8 mouse cellular contexts compared by ENCODE assay signal in the genomic region with DNA sequence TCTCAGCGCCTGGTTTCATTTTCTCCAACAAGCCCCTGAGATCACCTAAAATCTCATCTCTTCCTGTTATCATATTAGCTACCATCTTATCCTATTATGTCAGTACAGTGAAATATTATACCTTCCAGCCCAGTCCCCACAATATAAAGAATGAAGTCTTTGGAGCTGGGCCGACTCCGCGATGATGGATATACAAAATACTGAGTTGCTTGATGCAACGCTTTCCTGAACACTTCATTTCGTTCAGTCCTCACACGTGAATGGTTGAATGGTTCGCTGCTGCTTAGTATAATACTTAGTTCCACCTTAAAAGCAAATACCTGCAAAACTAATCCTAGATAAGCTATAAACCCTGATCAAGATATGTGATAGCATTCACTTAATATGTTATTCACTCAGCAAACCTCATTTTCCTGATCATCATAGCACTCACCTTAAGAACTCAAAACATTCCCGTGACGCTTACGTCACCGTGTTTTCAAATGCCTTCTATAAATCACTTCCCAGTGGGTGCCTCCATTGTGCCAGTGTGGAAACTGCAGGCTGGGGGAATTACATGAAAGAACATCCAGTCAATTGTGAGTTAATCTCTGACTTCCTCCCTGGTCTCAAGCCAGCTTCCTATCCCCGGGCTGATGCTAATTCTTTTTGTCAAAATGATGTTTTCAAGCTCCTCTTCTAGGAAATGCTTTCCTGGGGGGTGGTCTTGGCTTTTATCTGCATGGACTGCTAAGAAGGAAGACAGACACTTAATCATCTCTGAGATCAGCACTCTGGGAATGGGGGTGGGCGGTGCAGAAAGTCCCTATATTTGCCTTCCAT. TPM values are rescaled to one million over a fixed set of nuclear protein-coding genes. Genes with fewer than 3 reads are reported as not detected.
DNase-seq lines count a peak whose midpoint lies in the region; ATAC-seq and TF ChIP-seq lines count a peak whose summit lies in the region.

A gene (minus strand): TSS at position 466 of the 822 bp plus-strand sequence.

- H3K27me3 ChIP-seq in spleen, adult 2 months (ENCODE audit: control insufficient read depth, insufficient read depth, low read length), result no peaks in the 10 kb centered on the region
- no peaks in the 10 kb centered on the region for H3K27me3 ChIP-seq in embryonic facial prominence, embryonic 10.5 days (replicated peaks; ENCODE audit: low read depth, poor library complexity, severe bottlenecking)
- H3K27me3 ChIP-seq in kidney, embryonic 15.5 days, result no peaks in the 10 kb centered on the region

- no peaks in the 10 kb centered on the region for H3K36me3 ChIP-seq in spleen, adult 2 months (ENCODE audit: control insufficient read depth, insufficient read depth, low read length)
- no peaks in the 10 kb centered on the region for H3K36me3 ChIP-seq in embryonic facial prominence, embryonic 10.5 days (replicated peaks)
- H3K36me3 ChIP-seq in kidney, embryonic 15.5 days, result no peaks in the 10 kb centered on the region

- H3K4me2 ChIP-seq in kidney, embryonic 15.5 days, result peak within 1 kb of the TSS; percentile 15

- no peak within 1 kb of the TSS for H3K4me3 ChIP-seq in spleen, adult 2 months (ENCODE audit: extremely low read depth, insufficient read depth, insufficient read length)
- H3K4me3 ChIP-seq in embryonic facial prominence, embryonic 10.5 days, result peak within 1 kb of the TSS; percentile 30
- no peak within 1 kb of the TSS for H3K4me3 ChIP-seq in kidney, embryonic 15.5 days (replicated peaks)

- H3K9ac ChIP-seq in kidney, embryonic 15.5 days, result no peak within 1 kb of the TSS

- no peak for DNase-seq in spleen, adult 2 months (ENCODE audit: low read depth in 1 of 2, low spot score in 2 of 2)
- no peak for DNase-seq in spleen, adult 18-20 months
- DNase-seq in embryonic facial prominence, embryonic 10.5 days (ENCODE audit: low spot score), result peak; percentile 50
- DNase-seq in heart, adult 8-10 months (ENCODE audit: low spot score), result no peak
- DNase-seq in ovary, postnatal 36 days (ENCODE audit: low spot score), result no peak
- no peak for DNase-seq in cerebellum, adult 18-20 months

- TF ChIP-seq CTCF in spleen, adult 2 months (IDR thresholded peaks at IDR 0.05; ENCODE audit: extremely low read depth, insufficient read depth, insufficient read length, insufficient replicate concordance), result no peak

- peak; percentile 59 for ATAC-seq in kidney, embryonic 15.5 days (replicated peaks; ENCODE audit: low FRiP score)
- ATAC-seq in megakaryocyte-erythroid progenitor cell, adult 5-6 weeks (replicated peaks; ENCODE audit: low FRiP score, low TSS enrichment, poor library complexity, severe bottlenecking), result no peak

- no peak within 1 kb of the TSS for H3K27ac ChIP-seq in spleen, adult 2 months (ENCODE audit: insufficient read depth, low read length)
- H3K27ac ChIP-seq in embryonic facial prominence, embryonic 10.5 days (replicated peaks), result 0 out of 2 replicates have a peak within 1 kb of the TSS, but pooled peaks have one; percentile 30
- peak within 1 kb of the TSS; percentile 23; the same call in 1 of the 2 replicates for H3K27ac ChIP-seq in kidney, embryonic 15.5 days

- H3K4me1 ChIP-seq in spleen, adult 2 months (ENCODE audit: control insufficient read depth, insufficient read depth, insufficient read length), result no peaks in the 10 kb centered on the region
- peaks cover 26% of the 10 kb centered on the region for H3K4me1 ChIP-seq in embryonic facial prominence, embryonic 10.5 days
- peaks cover 32% of the 10 kb centered on the region for H3K4me1 ChIP-seq in kidney, embryonic 15.5 days

- WGBS in spleen, adult 2 months, result 75% methylated on average over 14 of the region's 14 CpGs
- 36% methylated on average over 14 of the region's 14 CpGs for WGBS in embryonic facial prominence, embryonic 10.5 days
- 23% methylated on average over 14 of the region's 14 CpGs for WGBS in kidney, embryonic 15.5 days

- TF ChIP-seq POLR2A in spleen, adult 2 months (IDR thresholded peaks at IDR 0.05; ENCODE audit: low read depth, low read length), result no peak

- H3K9me3 ChIP-seq in embryonic facial prominence, embryonic 10.5 days, result no peaks in the 10 kb centered on the region
- H3K9me3 ChIP-seq in kidney, embryonic 15.5 days (replicated peaks), result no peaks in the 10 kb centered on the region

RNA-seq across cellular contexts. Expression of the gene that starts here (rescaled TPM):
- polyA plus RNA-seq in spleen, adult 2 months (2012; rRNA removed), result 12.9 and 15.4 TPM in 2 replicates
- 23.7 and 24.1 TPM in 2 replicates for polyA plus RNA-seq in embryonic facial prominence, embryonic 10.5 days (2016; fragmentation: Nextera tagmentation; extraction: Ambion mirVana)
- 10 to 100 TPM; 25.6 to 29.4 (median 27.3) TPM for total RNA-seq in heart, adult 8-10 months (2022)
- 27.3 and 29.0 TPM in 2 replicates for polyA plus RNA-seq in kidney, embryonic 15.5 days (2015; fragmentation: Nextera tagmentation; extraction: Ambion mirVana)
- 34.9 and 37.2 TPM in 2 replicates for total RNA-seq in megakaryocyte-erythroid progenitor cell, adult 5-6 weeks (2014; fragmentation: Nextera tagmentation)
- 34.0 and 45.1 TPM in 2 replicates for total RNA-seq in megakaryocyte-erythroid progenitor cell, adult 5-6 weeks (2017)
